Mouse (Mus musculus) forebrain, postnatal 0 days (tissue): ENCODE measurements around the gene Klhl9. TPM values are rescaled to one million over a fixed set of nuclear protein-coding genes. Genes with fewer than 3 reads are reported as not detected.
"Not testable (repeated sequence)": the region's sequence is repeated elsewhere in the genome, so short reads cannot be mapped to it uniquely, and the experiment has no call there.

Experiments used
- ATAC-seq: fragments of 200-750 bp; cut with Nextera tagmentation; 2 replicates; pipeline ENCODE4 v1.8.0; 2017; ENCODE audit warnings: mild to moderate bottlenecking, moderate library complexity
- DNase-seq: peaks from one replicate; pipeline ENCODE4 v3.0.0-alpha.2; 2015
- H3K27ac ChIP-seq: fragments of 300-500 bp; sonication (generic); 2 replicates; pipeline ENCODE4 v1.5.1; 2014; ENCODE audit warnings: low read depth, mild to moderate bottlenecking, antibody characterized with exemption, low read length, moderate library complexity, mixed read lengths
- H3K27me3 ChIP-seq: fragments of 300-500 bp; sonication (generic); 2 replicates; pipeline ENCODE4 v1.6.1; 2014; ENCODE audit warnings: mild to moderate bottlenecking, low read length, mixed read lengths; ENCODE audit not compliant: insufficient read depth
- H3K36me3 ChIP-seq: fragments of 300-500 bp; sonication (generic); 2 replicates; pipeline ENCODE4 v1.6.1; 2014; ENCODE audit warnings: mild to moderate bottlenecking, moderate library complexity; ENCODE audit not compliant: insufficient read depth
- H3K4me1 ChIP-seq: fragments of 300-500 bp; sonication (generic); 2 replicates; pipeline ENCODE4 v1.6.1; 2014; ENCODE audit warnings: antibody characterized with exemption; ENCODE audit not compliant: insufficient read depth
- H3K4me2 ChIP-seq: fragments of 300-500 bp; sonication (generic); 2 replicates; pipeline ENCODE4 v1.6.1; 2014; ENCODE audit warnings: low read depth, mild to moderate bottlenecking, moderate library complexity
- H3K4me3 ChIP-seq: fragments of 300-500 bp; sonication (generic); 2 replicates; pipeline ENCODE4 v1.5.1; 2014; ENCODE audit warnings: low read depth, low read length, mixed read lengths
- H3K9ac ChIP-seq: fragments of 300-500 bp; sonication (generic); 2 replicates; pipeline ENCODE4 v1.6.1; 2014; ENCODE audit warnings: mild to moderate bottlenecking
- H3K9me3 ChIP-seq: fragments of 300-500 bp; sonication (generic); 2 replicates; pipeline ENCODE4 v1.6.1; 2016; ENCODE audit warnings: low read length
- CTCF ChIP-seq: sonication (generic); IDR thresholded peaks from 2 replicates; pipeline ENCODE4 v1.5.1; 2016; ENCODE audit warnings: antibody characterized with exemption, control low read depth, low read depth
- WGBS: fragments of 180-500 bp; shearing (Covaris S2); extraction: QIAGEN DNeasy Blood & Tissue Kit; methylation state at CpG from one replicate; pipeline ENCODE4 v1.1.7; 2014; 5-methylcytosine and 5-hydroxymethylcytosine counted together
- polyA plus RNA-seq: library from polyadenylated mRNA; unstranded; fragments of >200 nt; fragmentation: Nextera tagmentation; extraction: Ambion mirVana; gene quantifications from 2 replicates; pipeline ENCODE4 v1.2.1, GENCODE M21; 2015
- total RNA-seq: library from RNA; depleted of rRNA; stranded (reverse); fragments of >200 nt; gene quantifications from 2 replicates; pipeline ENCODE4 v1.2.3, GENCODE M21; 2014; rRNA removed

Gene Klhl9
- total RNA-seq = 171 and 176 TPM in 2 replicates
- polyA plus RNA-seq = 65.8 and 78.1 TPM in 2 replicates

- ATAC-seq (peak; percentile 96), DNase-seq (peak; percentile 96)
- Histone ChIP-seq H3K4me3 (peak within 1 kb of the TSS; percentile 80), H3K9me3 (no peaks in the 10 kb centered on the region), H3K4me1 (peaks cover 24% of the 10 kb centered on the region), H3K9ac (peak within 1 kb of the TSS; percentile 99), H3K27ac (peak within 1 kb of the TSS; percentile 98), H3K27me3 (no peaks in the 10 kb centered on the region), H3K4me2 (peak within 1 kb of the TSS; percentile 85), H3K36me3 (no peaks in the 10 kb centered on the region)
- under 1% methylated on average over 81 of the region's 82 CpGs for WGBS
- TF ChIP-seq CTCF = no peak
Measured at GRCm38 (mm10) chr4:88721791-88722721, at the start of gene Klhl9, which contains the start of gene Gm26566. Gene Klhl9, minus strand, starts transcription at chr4:88722465. Gene Gm26566, plus strand, starts transcription at chr4:88721805.

DNA sequence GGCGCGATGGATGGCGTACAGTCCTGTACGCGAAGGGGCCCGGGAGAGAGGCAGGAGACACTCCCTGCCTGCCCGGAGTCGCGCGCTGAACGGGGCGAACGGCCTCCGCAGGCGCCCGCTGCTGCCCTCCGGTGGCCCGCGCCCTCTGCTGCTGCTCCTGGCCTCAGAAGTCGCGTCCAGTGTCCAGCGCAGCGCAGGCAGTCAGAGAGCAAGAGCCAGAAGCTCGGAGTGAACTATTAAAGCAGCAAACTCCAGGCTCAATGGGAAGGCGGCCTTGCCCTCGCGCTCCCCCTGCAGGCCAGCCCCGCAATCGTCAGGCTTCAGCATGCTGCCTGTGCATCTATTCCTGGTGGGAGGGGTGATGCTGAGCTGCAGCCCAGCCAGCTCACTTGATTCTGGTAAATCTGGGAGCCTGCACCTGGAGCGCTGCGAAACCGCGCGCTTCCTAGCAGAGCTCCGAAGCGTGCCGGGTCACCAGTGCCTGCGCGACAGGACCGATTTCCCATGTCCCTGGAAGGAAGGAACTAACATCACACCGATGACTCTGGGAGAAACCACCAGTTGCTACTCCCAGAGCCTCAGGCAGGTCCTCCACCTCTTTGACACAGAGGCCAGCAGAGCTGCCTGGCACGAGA lies 41.2 kb upstream of the Klhl9 start:
- 3% methylated on average over 26 of the region's 42 CpGs for WGBS
- peak; percentile 64 for TF ChIP-seq CTCF
- DNase-seq = peak; percentile 32
- not testable (repeated sequence) for H3K9ac ChIP-seq, H3K27me3 ChIP-seq, H3K9me3 ChIP-seq, ATAC-seq, H3K4me1 ChIP-seq, H3K27ac ChIP-seq, H3K36me3 ChIP-seq
- Histone ChIP-seq H3K4me3 (peak overlapping the region; percentile 23), H3K4me2 (peak overlapping the region; percentile 56)

- not testable (repeated sequence) for ATAC-seq
Measured at GRCm38 (mm10) chr4:88762341-88762740, 40.1 kb upstream of the Klhl9 start.

DNA sequence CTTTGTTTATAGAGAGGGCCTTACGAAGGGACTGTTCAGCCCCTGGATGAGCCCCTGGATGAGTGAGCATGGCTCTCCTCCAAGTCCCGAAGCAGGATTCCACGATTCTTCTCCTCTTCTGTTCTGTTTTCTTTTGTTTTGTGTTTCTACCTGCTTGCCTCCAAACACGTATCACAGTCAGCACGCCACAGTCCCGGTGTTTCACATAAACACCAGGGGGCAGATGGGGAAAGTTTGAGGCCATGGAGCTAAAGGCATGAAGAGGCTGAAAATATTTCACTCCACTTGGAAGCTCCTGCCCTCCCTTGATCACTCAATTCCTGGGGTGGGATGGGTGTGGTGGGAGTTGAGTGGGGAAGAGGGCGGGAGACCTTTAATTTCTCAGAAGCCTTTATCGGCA lies 39.5 kb upstream of the Klhl9 start:
- not testable (repeated sequence) for DNase-seq

More at GRCm38 (mm10) chr4:88762341-88762740, 40.1 kb upstream of the Klhl9 start:
- H3K4me2 ChIP-seq, H3K27ac ChIP-seq, H3K4me1 ChIP-seq, H3K27me3 ChIP-seq, H3K4me3 ChIP-seq, H3K9ac ChIP-seq, H3K36me3 ChIP-seq, DNase-seq, H3K9me3 ChIP-seq: not testable (repeated sequence)
- 60% methylated on average over 8 of the region's 9 CpGs for WGBS

GRCm38 (mm10) chr4:88760431-88760830 lies 38.2 kb upstream of the Klhl9 start:
- peak overlapping the region; percentile 62 for H3K4me2 ChIP-seq
- not testable (repeated sequence) for H3K27ac ChIP-seq, H3K9ac ChIP-seq, H3K27me3 ChIP-seq, ATAC-seq, H3K9me3 ChIP-seq, H3K4me1 ChIP-seq, H3K36me3 ChIP-seq
- WGBS = 0% methylated on average over 17 of the region's 28 CpGs
- H3K4me3 ChIP-seq = peak overlapping the region; percentile 27
- peak; percentile 62 for TF ChIP-seq CTCF
- peak; percentile 51 for DNase-seq

More for the DNA sequence above, 39.5 kb upstream of the Klhl9 start:
- WGBS = 59% methylated on average over 6 of the region's 8 CpGs
- H3K4me1 ChIP-seq, H3K9me3 ChIP-seq, H3K36me3 ChIP-seq, H3K4me2 ChIP-seq, H3K9ac ChIP-seq, H3K27me3 ChIP-seq, ATAC-seq, H3K27ac ChIP-seq, H3K4me3 ChIP-seq: not testable (repeated sequence)

DNA sequence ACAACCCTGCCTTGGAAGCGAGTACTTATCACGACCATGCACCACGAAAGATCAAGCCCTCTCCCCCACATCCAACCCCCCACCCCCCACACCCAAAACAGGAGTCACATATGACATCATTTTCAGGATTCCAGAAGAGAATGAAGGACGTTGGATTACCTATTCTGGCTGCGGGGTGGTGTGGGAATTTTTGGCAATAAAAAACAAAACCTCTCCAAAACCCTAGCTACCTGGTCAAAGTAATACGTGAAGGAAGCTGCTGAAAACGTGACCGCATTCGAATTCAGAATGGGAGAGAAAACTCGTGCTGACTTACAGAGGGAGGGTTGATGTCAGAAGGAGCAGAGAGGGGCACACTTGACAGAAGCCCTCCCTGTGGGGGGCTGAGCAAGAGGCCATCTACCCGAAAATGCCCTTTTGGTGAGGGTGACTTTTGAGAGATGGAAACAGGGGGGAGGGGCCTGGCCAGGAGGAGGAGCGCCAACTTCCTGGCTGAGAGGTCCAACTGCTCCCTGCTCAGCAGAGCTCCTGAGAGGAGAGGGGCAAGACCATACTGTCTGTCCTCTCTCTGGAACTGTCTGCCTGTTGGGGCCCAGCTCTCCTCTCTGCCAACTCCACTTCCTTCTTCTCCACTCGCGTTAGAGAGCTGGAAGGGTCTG lies 37.5 kb upstream of the Klhl9 start, which contains the start of gene Gm13283:
Gm13283 (plus strand) TSS at position 510 of the 659 bp plus-strand sequence.
- H3K4me2 ChIP-seq = peak within 1 kb of the TSS; percentile 62
- H3K4me3 ChIP-seq = peak within 1 kb of the TSS; percentile 27
- H3K27me3 ChIP-seq, ATAC-seq, H3K4me1 ChIP-seq, H3K27ac ChIP-seq, H3K9me3 ChIP-seq, DNase-seq, H3K36me3 ChIP-seq, H3K9ac ChIP-seq: not testable (repeated sequence)
- WGBS = 34% methylated on average over 8 of the region's 14 CpGs

- not testable (repeated sequence) for H3K4me3 ChIP-seq, H3K9me3 ChIP-seq, H3K36me3 ChIP-seq, H3K9ac ChIP-seq, DNase-seq, ATAC-seq, H3K27ac ChIP-seq, H3K4me1 ChIP-seq, H3K27me3 ChIP-seq, H3K4me2 ChIP-seq
- WGBS = 92% methylated on average over 9 of the region's 9 CpGs
Measured at GRCm38 (mm10) chr4:88758751-88759150, 36.5 kb upstream of the Klhl9 start.
